Mouse (Mus musculus): Measurements from ENCODE around the gene Pcx.

- TF ChIP-seq CTCF (conservative IDR thresholded peaks at IDR 0.05; ENCODE audit: insufficient read depth, insufficient read length, low read depth, low read length) (no peak), POLR2A (IDR thresholded peaks at IDR 0.05; ENCODE audit: low read depth, low read length) (no peak)
These were observed 22.4 kb upstream of the Pcx start for GRCm38 (mm10) chr19:4487877-4488276.

Measured in kidney, adult 2 months (tissue).